Comparison of ENCODE assay signal across 8 mouse cellular contexts in genomic region chr4:139312632-139313031, GRCm38 (mm10). TPM values are rescaled to one million over a fixed set of nuclear protein-coding genes. Genes with fewer than 3 reads are reported as not detected.
DNase-seq lines count a peak whose midpoint lies in the region; ATAC-seq and TF ChIP-seq lines count a peak whose summit lies in the region.

No protein-coding gene starts in this region.

- TF ChIP-seq EP300 in stomach, postnatal 0 days (optimal IDR thresholded peaks at IDR 0.05): no peak

- DNase-seq in forebrain, embryonic 14.5 days (ENCODE audit: low spot score): peak; percentile 46
- DNase-seq in 3T3-L1 (ENCODE audit: low read depth, low spot score): peak; percentile 65
- peak; percentile 25 for DNase-seq in NIH3T3 (ENCODE audit: low read depth)
- DNase-seq in kidney, postnatal 36 days: peak; percentile 39 to 76
- peak; percentile 57 for DNase-seq in stomach, postnatal 0 days (ENCODE audit: low spot score)
- DNase-seq in urinary bladder, postnatal 14 days (ENCODE audit: low spot score): no peak
- no peak for DNase-seq in heart, postnatal 10 days

- H3K9ac ChIP-seq in forebrain, embryonic 14.5 days (ENCODE audit: low read length): no peak overlapping the region
- no peak overlapping the region for H3K9ac ChIP-seq in forebrain, embryonic 13.5 days
- H3K9ac ChIP-seq in stomach, postnatal 0 days (ENCODE audit: low read length): no peak overlapping the region

- no peaks in the 10 kb centered on the region for H3K9me3 ChIP-seq in forebrain, embryonic 14.5 days (replicated peaks; ENCODE audit: control insufficient read depth, low read length)
- no peaks in the 10 kb centered on the region for H3K9me3 ChIP-seq in forebrain, embryonic 13.5 days (replicated peaks)
- H3K9me3 ChIP-seq in stomach, postnatal 0 days (ENCODE audit: control insufficient read depth, low read length): no peaks in the 10 kb centered on the region

- peak; percentile 73 for TF ChIP-seq CTCF in stomach, postnatal 0 days (IDR thresholded peaks at IDR 0.05; ENCODE audit: low read depth)

- H3K4me1 ChIP-seq in forebrain, embryonic 14.5 days (ENCODE audit: control insufficient read depth, insufficient read depth, low read length): peaks cover 14% of the 10 kb centered on the region
- peaks cover 26% of the 10 kb centered on the region for H3K4me1 ChIP-seq in forebrain, embryonic 13.5 days
- peaks cover 5% of the 10 kb centered on the region; the same call in 1 of the 2 replicates for H3K4me1 ChIP-seq in stomach, postnatal 0 days (replicated peaks; ENCODE audit: control insufficient read depth, insufficient read depth)

- intact Hi-C loops in heart, postnatal 10 days (cut with DNase I): no loop called here

- ATAC-seq in forebrain, embryonic 14.5 days: no peak
- ATAC-seq in forebrain, embryonic 13.5 days: no peak
- no peak for ATAC-seq in stomach, postnatal 0 days (ENCODE audit: low FRiP score, low TSS enrichment)

- no peak overlapping the region for H3K27ac ChIP-seq in forebrain, embryonic 14.5 days (ENCODE audit: low read depth, low read length)
- no peak overlapping the region for H3K27ac ChIP-seq in forebrain, embryonic 13.5 days
- no peak overlapping the region for H3K27ac ChIP-seq in stomach, postnatal 0 days (replicated peaks)

- no peak overlapping the region for H3K4me2 ChIP-seq in forebrain, embryonic 14.5 days (ENCODE audit: low read length)
- no peak overlapping the region; the same call in 1 of the 2 replicates for H3K4me2 ChIP-seq in forebrain, embryonic 13.5 days
- no peak overlapping the region for H3K4me2 ChIP-seq in stomach, postnatal 0 days (replicated peaks; ENCODE audit: low read depth)

- H3K4me3 ChIP-seq in forebrain, embryonic 14.5 days (ENCODE audit: low read depth, low read length): no peak overlapping the region
- no peak overlapping the region for H3K4me3 ChIP-seq in forebrain, embryonic 13.5 days
- H3K4me3 ChIP-seq in stomach, postnatal 0 days (ENCODE audit: low read depth, low read length): no peak overlapping the region

- peaks cover 28% of the 10 kb centered on the region for H3K36me3 ChIP-seq in forebrain, embryonic 14.5 days (ENCODE audit: control insufficient read depth, insufficient read depth, low read length)
- peaks cover 36% of the 10 kb centered on the region for H3K36me3 ChIP-seq in forebrain, embryonic 13.5 days (ENCODE audit: poor library complexity, severe bottlenecking)
- H3K36me3 ChIP-seq in stomach, postnatal 0 days (ENCODE audit: control insufficient read depth, insufficient read depth, low read length): peaks cover 9% of the 10 kb centered on the region; the same call in 1 of the 2 replicates

- H3K27me3 ChIP-seq in forebrain, embryonic 14.5 days (replicated peaks; ENCODE audit: control insufficient read depth, insufficient read depth, low read length): no peaks in the 10 kb centered on the region
- H3K27me3 ChIP-seq in forebrain, embryonic 13.5 days: 0 out of 2 replicates have a peak, but pooled peaks cover 3% of the 10 kb centered on the region
- no peaks in the 10 kb centered on the region for H3K27me3 ChIP-seq in stomach, postnatal 0 days (ENCODE audit: control insufficient read depth, insufficient read depth, low read length)

- WGBS in forebrain, embryonic 14.5 days: 53% methylated on average over 4 of the region's 4 CpGs
- WGBS in forebrain, embryonic 13.5 days: 52% methylated on average over 4 of the region's 4 CpGs
- WGBS in stomach, postnatal 0 days: 55% methylated on average over 4 of the region's 4 CpGs

RNA-seq across cellular contexts. Expression of gene Akr7a5, which starts 2.1 kb away (rescaled TPM):
- 56.6 and 59.4 TPM in 2 replicates for polyA plus RNA-seq in forebrain, embryonic 14.5 days (2014; fragmentation: Nextera tagmentation; extraction: Ambion mirVana)
- 66.2 and 71.6 TPM in 2 replicates for polyA plus RNA-seq in forebrain, embryonic 13.5 days (2015; fragmentation: Nextera tagmentation; extraction: Ambion mirVana)
- polyA plus RNA-seq in stomach, postnatal 0 days (2015; fragmentation: Nextera tagmentation; extraction: Ambion mirVana): 73.2 and 73.8 TPM in 2 replicates
- 10 to 100 TPM; 33.6 to 37.2 TPM for total RNA-seq in heart, postnatal 10 days (2021)

RNA-seq across cellular contexts. Expression of gene Pqlc2, which starts 2.1 kb away (rescaled TPM):
- polyA plus RNA-seq in forebrain, embryonic 14.5 days (2014; fragmentation: Nextera tagmentation; extraction: Ambion mirVana): 8.9 and 10.5 TPM in 2 replicates
- 10.1 and 12.6 TPM in 2 replicates for polyA plus RNA-seq in forebrain, embryonic 13.5 days (2015; fragmentation: Nextera tagmentation; extraction: Ambion mirVana)
- polyA plus RNA-seq in stomach, postnatal 0 days (2015; fragmentation: Nextera tagmentation; extraction: Ambion mirVana): 20.9 and 22.2 TPM in 2 replicates
- total RNA-seq in heart, postnatal 10 days (2021): 1 to 10 TPM; 5.7 to 6.4 TPM

RNA-seq across cellular contexts. Expression of gene Mrto4, which starts 39.7 kb away (rescaled TPM):
- 101 and 110 TPM in 2 replicates for polyA plus RNA-seq in forebrain, embryonic 14.5 days (2014; fragmentation: Nextera tagmentation; extraction: Ambion mirVana)
- polyA plus RNA-seq in forebrain, embryonic 13.5 days (2015; fragmentation: Nextera tagmentation; extraction: Ambion mirVana): 119 and 134 TPM in 2 replicates
- polyA plus RNA-seq in stomach, postnatal 0 days (2015; fragmentation: Nextera tagmentation; extraction: Ambion mirVana): 41.0 and 43.7 TPM in 2 replicates
- 10 to 100 TPM; 34.6 to 38.9 TPM for total RNA-seq in heart, postnatal 10 days (2021)

RNA-seq across cellular contexts. Expression of gene Emc1, which starts 39.8 kb away (rescaled TPM):
- polyA plus RNA-seq in forebrain, embryonic 14.5 days (2014; fragmentation: Nextera tagmentation; extraction: Ambion mirVana): 17.9 and 23.3 TPM in 2 replicates
- polyA plus RNA-seq in forebrain, embryonic 13.5 days (2015; fragmentation: Nextera tagmentation; extraction: Ambion mirVana): 29.3 and 31.5 TPM in 2 replicates
- polyA plus RNA-seq in stomach, postnatal 0 days (2015; fragmentation: Nextera tagmentation; extraction: Ambion mirVana): 10.7 and 11.9 TPM in 2 replicates
- 10 to 100 TPM; 48.5 to 48.7 TPM for total RNA-seq in heart, postnatal 10 days (2021)

RNA-seq across cellular contexts. Expression of gene Ubr4, which starts 39.8 kb away (rescaled TPM):
- polyA plus RNA-seq in forebrain, embryonic 14.5 days (2014; fragmentation: Nextera tagmentation; extraction: Ambion mirVana): 51.3 and 71.4 TPM in 2 replicates
- 69.9 and 71.2 TPM in 2 replicates for polyA plus RNA-seq in forebrain, embryonic 13.5 days (2015; fragmentation: Nextera tagmentation; extraction: Ambion mirVana)
- polyA plus RNA-seq in stomach, postnatal 0 days (2015; fragmentation: Nextera tagmentation; extraction: Ambion mirVana): 32.8 and 33.1 TPM in 2 replicates
- total RNA-seq in heart, postnatal 10 days (2021): 100 to 1,000 TPM; 124 to 125 TPM

Comparison
In these comparisons a context has a peak if more than half of its experiments do, and no peak if none do; other contexts are left out.
1. DNase-seq: peak in forebrain, embryonic 14.5 days (single experiment), 3T3-L1 (single experiment), NIH3T3 (single experiment), kidney, postnatal 36 days (2 of 2) and stomach, postnatal 0 days (single experiment); none in urinary bladder, postnatal 14 days (single experiment) and heart, postnatal 10 days (0 of 2).